Mouse (Mus musculus) kidney, postnatal 25 days (tissue): ENCODE measurements around the gene Galnt14.

Source experiments
- DNase-seq, 2 experiments: peaks; one replicate each; pipeline ENCODE4 v3.0.0; 2021; ENCODE audit warnings: mixed read lengths in 2 of 2

The Galnt14 gene

DNA sequence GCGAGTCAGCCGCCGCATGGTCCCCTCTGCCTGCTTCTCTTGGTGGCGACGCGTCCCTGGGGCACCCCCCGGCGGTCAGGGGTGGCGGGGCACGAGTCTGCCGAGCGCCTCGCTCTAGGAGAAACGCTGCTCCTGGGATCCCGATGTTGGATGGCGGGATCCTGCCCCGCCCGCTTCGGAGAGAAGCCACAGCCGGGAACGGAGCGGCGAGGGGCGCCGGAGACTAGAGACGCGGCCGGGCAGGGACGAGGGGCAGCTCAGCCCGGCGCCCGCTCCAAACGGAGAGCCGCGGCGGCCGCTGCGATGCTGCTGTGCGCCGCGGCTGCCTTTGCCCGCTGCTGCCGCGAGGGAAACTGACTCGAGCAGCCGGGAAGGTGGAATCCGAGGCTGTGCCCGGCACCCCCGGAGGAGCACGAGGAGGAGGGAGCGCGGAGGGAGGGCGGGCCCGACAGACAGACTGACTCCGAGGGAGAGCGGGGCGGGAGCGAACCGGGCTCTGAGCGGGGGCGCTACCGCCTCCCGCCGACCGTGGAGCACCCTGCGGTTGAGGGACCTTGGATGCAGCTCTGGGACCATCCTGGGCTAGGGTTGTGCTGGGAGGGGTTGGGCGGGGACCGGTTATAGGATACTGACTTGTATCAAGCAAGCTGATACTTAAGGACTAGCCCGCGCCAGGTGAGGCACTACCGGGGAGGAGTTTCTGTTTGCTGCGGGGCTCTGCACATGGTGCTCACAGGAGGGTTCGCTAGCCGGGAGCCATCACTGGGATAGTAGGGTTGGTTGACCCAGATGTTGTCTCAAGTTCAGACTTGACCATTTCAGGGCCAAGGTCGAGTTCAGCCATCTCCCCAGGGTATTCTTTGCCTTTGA, at the start of gene Galnt14:
TSS of gene Galnt14 (minus strand) at position 412 of the 870 bp plus-strand sequence.
- peak; percentile 71 to 88 for DNase-seq

DNA sequence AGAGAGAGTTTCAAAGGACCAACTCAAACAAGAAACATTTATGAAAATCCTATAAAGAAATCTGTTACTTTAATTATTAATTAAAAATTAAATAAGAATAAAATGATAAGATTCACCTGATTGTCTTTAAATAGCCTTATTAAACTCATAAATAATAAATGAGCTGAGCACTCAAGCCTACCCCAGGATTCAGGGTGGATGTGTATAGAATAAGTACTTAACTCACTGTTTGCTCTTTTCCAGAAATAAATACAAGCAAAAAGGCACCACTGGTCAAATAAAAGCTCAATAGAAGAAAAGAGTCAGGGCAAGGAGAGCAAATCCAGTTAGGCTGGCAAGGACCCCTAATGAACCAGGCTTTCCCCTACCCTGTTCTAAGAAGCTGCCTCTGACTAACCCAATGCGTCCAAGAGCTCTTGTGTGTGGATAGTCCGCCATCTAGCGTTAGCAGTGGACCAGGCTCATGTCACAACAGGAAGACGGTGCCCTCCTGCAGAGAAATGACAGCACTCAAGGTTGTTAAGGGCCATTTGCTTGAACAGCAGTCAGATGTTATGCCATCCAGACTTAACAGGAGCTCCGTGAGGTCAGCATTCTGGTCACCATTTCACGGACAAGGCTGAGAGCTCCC, 33.5 kb upstream of the Galnt14 start:
- peak; percentile 86 to 89 for DNase-seq

DNA sequence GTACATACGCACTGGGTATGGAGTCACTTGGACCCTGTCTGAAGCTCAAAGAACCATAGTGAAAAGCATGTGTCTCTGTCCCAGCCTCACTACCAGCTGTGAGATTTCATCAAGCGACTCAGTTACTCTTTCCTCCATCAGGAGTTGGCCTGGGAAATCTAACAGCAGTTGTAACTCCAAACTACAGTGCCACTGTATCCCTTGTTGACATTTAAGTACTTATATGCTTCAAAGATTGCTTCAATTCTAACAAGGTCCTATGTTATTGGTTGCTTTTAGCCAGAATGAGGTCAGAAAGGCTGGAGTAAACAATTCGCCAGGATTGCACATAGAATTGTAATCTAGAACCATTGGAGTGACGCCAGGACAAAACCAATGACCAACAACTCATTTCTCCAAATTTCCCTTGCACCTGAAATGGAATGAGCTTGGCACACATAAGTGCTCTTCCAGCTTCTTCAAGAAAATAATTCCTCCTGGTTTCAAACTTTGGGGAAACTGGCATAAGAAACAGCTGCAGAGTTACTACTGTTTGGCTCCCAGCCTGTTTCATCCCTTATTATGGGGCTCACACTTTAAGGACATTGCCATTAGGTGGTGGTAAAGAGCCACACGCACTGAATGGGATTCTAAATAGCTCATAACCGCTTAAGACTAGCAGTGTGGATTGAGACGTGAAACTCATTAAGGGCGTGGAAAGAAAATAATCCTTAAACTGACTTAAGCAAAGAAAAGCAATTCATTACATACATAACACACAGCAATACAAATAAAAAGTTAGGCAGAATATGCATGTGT, 13.8 kb upstream of the Galnt14 start:
- DNase-seq: peak in 1 of 2 experiments; percentile 65

DNA sequence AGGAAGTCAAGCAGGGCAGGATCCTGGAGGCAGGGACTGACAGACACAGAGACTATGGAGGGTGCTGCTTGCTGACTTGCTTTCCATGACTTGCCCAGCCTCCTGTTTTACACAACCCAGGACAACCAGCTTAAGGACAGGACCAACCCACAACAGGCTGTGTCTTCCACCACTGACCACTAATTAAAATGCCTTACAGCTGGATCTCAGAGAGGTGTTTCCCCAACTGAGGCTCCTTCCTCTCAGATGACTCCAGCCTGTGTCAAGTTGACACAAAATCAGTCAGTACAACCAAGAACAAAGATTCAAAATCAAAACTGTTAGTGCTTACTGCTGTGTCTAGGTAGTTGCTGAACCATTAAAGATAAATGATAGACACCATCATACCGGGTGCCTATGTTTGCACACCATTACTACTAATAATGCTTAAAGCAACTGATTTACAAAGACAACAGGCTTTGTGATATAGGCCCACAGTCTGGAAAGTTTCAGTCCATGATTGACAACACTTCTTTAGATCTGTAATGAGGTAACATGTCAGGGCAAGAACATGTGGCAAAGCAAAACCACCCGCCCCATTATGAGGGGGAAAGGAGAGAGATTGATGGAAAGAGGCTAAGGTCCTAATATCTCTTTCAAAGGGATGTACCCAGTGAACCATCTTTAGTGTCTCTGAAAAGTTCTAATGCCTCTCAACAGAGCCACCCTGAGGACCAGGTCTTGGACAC, 8.9 kb upstream of the Galnt14 start:
- DNase-seq: no peak

DNA sequence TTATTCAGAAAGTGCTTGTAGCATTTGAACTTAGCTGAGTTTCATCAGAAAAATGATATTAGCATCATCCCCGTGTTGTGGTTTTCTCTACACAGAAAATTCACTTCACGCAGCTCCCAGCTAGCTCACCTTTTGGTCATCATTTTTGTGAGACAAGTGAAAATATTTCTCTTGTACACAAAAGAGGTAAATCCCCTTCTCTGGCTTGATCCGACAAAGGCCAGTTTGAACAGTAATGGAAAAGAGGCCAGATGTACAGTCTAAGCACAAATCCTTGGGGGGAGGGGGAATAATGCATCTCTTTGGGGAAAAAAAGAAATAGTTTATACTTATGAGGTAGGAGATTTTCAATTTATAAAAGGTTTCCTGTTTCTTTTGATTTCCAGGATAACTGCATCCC, 6.4 kb upstream of the Galnt14 start:
- no peak for DNase-seq

DNA sequence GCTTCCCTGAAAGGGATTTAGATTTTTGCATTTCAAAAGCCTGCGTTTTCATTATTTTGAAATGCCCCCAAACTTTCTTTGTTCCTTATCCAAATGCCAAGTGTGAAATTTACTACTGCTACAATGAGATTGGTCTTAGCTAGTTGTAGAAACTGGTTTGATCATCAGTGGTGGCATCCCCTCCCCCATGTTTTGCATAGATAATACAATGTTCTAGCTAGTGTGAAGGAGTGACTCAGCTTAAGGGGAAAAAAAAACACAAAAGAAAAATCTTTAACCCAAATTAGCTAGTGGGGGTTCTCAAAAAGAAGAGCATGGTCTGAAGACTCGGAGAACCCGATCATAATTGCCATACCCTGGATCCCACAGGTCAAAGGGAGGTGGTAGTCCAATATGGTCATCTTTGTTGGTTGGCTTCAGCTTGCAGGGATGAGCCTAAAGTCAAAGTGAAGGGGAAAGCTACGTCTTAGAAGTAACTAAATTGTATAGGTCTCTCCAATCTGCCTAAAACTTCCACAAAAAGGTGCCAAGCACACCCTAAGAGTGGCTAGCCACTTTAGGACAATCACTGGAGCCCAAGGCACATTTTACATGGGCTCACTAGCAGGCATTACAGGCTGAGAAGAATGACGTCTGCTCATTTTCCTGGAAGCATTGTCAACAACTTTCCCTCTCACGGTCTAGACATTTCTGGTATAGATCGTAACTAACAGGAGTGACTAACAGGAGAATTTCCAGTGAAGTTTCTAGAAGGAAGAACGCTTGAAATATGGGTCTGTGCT, 4.4 kb upstream of the Galnt14 start:
- no peak for DNase-seq

DNA sequence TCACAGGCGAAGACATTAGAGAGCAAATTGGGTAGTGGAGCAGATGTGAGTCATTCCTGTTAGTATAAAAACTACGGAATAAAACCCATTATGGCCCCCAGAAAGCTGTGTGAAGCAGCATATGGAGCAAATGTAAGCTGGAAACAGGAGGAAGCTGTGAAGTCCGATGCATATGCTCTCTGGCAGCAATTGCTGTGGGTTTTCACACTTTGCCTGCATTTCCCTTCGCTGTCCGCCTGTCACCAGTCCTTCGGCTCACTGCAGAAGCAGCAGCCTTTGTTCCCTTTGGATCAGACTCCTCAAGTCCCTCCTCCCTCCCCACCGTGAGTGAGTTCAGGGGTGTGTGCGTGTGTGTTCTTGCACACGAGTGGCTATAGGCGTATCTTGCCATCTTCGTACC, 3.1 kb upstream of the Galnt14 start:
- no peak for DNase-seq

DNA sequence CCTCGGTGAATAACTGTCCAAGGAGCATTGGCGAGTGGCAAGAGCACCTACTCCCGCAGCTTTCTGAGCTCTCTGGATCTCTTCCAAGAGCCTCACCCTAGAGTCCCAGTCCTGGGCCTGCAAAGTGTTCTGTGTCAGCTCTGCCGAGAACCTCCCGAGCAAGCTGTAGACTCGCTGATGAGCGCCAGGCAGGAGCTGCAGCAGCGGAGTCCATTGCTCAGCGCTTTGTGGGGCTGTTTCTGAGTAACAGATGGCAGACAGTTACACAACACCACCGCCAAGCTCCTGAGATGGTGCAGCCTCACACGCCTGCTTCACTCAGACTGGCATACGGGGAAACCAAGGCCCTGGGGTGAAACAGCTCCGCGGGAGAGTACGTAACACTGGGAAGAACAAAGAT, 1.7 kb upstream of the Galnt14 start:
- peak; percentile 42 to 71 for DNase-seq

DNA sequence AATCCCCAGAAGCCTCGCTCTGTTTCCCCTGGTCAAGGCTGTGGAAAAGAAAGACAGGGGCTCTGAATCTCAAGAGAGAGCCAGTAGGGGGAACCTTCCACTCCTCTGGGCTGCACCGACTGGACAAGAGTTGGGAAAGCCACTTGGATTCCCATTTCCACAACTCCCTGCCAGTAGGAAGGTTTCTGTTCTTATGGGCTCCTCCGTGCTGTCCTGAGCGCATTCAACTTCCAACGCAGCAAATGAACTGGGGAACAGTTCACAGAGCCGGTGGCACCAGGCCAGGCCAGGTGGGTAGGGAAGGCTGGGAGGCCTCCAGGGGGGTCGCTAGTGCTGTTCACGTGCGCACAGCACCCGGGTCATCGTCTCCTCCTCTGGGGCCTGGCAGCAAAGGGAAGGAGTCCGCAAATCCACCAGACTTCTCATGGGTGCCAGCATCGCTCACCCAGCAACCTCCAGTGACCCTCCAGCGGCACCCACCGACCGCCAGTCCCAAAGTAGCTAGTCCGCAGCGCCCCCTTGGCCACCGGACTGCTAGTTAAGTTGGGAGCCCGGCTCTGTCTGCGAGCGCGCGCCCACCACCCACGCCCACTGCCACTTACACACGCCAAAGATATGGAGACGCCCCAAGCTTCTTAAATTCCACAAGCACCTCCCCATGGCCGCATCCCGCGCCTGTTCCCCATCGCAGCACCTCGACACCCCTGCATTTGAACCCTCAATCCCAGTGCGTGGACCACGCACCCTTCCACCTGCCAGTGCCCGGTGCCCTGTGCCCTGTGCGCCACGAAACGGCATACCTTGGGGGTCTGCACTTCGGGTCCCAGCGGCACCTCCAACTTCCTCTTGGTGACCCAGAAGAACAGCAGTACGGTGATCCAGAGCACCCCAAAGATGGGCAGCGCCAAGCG, 867 bp downstream of the Galnt14 start:
- peak; percentile 78 to 90 for DNase-seq

DNA sequence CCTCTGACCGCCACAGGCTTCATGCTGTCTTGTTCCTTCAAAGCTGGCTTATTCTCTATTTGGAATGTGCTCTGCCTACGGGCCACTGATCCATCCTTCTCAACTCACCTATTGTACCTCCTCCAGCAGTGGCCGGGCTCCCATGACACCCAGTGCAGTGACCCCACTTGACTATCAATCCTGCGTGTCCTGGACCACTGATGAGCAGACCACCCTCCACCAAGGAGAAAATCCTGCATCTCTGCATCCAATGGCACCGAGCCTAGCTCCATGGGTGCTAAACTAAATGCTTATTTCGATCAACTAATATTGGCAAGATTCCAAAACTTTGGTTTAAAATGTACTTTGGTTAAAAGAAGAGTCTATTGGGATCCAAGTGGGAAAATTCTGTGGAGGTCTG, 1.8 kb downstream of the Galnt14 start:
- peak in 1 of 2 experiments; percentile 46 for DNase-seq

DNA sequence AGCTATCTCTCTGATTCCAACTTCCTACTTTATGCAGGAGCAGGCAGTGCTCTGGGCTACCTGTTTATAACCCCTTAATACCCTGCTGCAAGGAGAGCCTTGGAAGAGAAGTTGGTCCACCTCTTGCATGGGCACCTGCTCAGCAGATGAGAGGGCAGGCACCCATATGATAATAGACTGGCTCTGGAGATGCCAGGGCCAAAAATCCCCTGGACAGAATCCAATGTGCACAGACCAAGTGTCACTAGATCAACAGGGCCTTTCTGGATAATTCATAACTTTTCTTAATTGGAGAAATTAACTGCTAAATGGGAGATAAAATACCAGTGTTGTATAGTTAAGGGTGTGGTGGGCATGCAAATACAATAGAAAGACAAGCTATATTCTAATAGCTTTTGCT, 6.7 kb downstream of the Galnt14 start:
- DNase-seq: peak; percentile 59 to 67

DNA sequence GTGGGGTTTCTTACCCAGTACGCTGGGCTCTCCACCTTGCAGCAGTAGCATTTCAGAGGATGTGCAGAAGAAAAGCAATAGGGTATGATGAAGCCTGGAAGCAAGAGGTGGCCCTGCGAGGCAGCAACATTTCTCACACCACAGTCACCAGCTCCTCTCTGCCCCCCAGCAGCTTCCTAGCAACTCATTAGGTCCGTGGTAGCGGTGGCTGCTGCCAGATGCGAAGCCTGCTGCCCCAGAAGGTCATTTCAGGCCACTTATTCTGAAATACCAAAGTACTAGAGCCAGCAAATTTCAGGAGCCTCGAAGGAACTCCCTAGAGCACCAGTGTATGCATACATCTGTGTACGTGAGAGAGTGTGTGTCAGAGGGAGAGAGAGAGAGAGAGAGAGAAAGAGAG, 9.2 kb downstream of the Galnt14 start:
- peak; percentile 55 to 79 for DNase-seq

DNA sequence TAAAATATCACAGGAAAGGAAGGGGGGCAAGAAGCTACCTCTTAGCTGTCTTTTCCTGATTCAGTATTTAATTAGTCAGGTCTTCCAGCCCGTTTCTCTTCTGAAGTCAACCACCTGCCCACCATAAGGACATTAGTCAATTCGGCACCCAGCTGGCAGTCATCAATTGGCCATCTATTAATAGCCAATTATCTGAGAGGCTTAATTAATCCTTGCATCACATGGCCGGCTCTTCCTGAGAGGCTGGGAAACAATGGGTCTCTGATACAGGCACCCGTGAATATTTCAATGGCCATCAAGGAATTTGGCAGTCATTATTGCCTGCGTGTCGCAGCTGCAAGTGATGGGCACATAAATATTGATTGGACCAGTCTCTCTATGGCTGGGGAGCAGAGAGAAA, 10.4 kb downstream of the Galnt14 start:
- no peak for DNase-seq

DNA sequence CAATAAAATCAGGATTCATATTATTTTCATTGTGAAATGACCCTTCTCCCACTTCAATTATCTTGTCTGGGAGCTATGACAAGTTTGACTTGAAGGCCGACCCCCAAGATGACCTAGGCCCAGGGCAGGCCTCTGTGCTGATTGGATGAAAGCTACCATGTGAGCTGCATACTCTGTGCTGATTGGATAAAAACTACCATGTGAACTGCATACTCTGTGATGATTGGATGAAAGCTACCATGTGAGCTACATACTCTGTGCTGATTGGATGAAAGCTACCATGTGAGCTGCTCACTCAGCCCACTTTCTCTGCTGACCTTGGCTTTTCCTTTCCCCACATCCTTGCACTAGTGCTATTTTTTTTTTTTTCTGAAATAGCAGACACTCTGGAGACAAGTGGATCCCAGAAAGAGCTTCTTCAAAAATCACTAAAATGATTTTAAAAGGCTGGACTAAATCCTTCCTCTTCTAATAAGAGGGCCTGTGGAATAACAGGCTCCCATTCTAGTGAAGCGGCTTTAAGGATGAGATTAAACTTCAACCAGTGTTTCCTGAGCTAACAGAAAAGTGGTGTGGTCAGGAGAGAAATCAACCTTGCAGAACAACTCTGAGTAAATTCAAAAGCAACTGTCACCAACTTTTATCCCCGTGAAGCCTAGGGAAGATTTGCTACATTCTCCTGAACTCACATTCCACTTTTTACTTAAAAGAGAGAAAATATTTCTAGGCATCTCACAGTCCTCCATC, 15.9 kb downstream of the Galnt14 start:
- no peak for DNase-seq

DNA sequence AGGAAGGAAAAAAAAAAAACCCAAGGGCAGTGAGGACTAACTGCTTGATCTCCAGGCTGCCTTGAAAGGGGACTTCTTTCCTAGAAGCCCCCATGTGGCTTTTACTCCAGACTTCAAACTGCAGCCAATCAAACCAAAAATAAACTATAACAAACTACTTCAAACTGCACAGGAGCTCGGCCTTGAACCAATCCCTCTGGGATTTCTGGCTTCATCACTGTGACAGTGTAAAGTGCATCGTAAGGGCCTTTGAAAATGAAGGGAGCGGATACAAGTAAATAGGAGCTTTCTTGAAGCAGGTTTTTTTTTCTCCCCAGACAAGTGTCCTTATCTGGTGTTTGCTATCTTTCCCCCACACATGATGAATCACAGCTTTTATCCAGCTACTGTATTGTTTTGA, 22.0 kb downstream of the Galnt14 start:
- no peak for DNase-seq

DNA sequence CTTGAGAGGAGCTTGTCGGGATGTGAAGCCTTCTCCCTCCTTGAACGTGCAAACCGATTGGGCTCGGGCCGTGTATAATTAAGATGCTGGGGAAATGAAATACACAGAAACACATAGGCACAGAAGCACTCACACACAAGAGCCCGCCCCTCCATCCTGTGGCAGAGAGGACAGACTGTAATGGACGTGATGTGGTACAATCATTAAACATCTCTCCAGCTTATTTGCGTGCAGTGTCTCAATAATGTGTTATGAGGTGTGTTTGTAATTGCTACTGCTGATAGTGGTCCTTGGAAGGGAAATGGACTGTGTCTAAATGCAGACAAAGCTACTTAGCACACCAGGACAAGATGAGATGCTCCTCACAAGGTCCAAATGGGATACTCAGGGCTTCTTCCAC, 24.0 kb downstream of the Galnt14 start:
- no peak for DNase-seq

DNA sequence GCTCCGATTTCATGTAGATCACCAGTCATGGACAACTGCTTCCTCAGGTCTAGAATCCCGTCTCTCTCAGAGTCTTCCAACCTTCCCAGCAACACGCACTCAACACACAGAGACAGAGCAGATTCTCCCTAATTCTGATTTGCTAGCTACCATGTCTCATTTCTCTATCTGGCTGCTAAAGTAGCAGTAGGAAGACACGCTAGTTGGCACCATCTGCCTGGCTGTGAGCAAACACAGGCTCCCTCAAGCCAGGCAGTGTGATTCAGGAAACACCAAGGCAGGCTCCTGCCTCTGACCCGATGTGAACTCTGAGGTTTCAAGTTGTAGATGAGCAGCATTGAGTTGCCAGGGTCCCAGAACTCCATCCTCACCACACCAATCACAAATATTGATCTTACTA, 25.5 kb downstream of the Galnt14 start:
- no peak for DNase-seq

DNA sequence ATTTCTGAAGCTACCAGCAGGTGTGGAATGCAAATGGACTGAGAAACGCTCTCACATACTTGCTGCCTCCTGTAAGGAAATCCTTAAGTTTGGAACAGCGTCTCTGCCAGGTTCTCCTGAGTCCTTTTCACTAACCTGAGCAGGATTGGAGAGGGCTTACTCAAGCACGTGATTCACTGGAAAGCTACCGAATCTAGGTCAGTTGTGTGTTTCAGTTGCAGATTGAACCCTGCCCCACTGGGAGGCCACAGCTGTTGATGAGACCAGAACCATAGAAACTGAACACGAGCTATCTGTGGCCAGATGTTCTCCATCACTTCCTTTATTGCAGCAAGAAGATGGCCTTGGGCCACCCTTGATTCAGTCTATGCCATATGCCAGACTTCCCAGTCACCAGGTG, 38.3 kb downstream of the Galnt14 start:
- peak; percentile 35 to 41 for DNase-seq

DNA sequence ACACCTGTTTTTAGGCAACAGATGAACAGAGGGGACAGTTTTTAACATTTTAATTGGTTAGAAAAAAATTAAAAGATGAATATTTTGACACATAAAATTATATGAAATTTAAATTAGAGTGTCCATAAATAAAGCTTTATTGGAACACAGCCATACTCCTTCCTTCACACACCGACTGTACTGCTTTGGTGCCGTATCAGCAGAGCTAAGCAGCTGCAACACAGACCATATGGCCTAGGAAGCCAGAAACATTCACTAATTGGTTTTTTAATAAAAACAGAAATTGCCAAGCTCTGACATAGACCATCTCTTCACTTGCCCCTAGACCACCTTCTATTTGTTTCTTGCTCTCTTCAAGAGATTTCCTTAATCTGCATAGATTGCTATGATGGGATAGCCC, 40.2 kb downstream of the Galnt14 start:
- DNase-seq: no peak

DNA sequence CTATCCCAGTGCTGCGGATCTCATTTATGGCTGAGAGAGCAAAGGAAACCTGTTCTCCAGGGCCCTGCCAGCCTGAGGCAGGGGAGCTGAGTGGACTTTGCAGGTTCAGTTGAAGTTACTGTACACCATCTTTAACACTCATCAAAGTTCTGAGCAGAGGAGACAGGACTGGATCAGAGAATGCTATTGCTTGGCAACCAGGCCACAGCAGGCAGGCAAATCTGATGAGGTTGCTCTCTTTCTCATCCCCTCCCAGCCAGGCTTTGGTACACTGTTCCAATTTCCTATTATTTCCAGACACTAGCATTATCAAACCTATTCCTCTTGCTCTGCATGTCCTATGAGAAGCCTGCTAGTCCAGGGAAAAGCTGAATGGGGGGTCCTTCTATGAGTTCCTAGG, 41.3 kb downstream of the Galnt14 start:
- DNase-seq: no peak
